Mouse (Mus musculus) retina, adult 2 months (tissue): Measurements from ENCODE around the gene Kdelc1.

Experiments used
- DNase-seq: peaks from one replicate; pipeline ENCODE4 v3.0.0-alpha.2; 2012; ENCODE audit warnings: low read depth, low spot score

Kdelc1 gene

GRCm38 (mm10) chr1:44063439-44063838, 55.2 kb downstream of the Kdelc1 start:
- no peak for DNase-seq

GRCm38 (mm10) chr1:44061836-44062235, 56.8 kb downstream of the Kdelc1 start, which contains the start of gene Gm8251:
TSS of gene Gm8251 (minus strand) at chr1:44061936.
- no peak for DNase-seq

- no peak for DNase-seq
These were observed 60.8 kb downstream of the Kdelc1 start for GRCm38 (mm10) chr1:44057805-44058204.
